Mouse (Mus musculus): ENCODE measurements around the gene Fmo5. TPM values are rescaled to one million over a fixed set of nuclear protein-coding genes. Genes with fewer than 3 reads are reported as not detected.

Gene Fmo5
- 3.3 and 3.5 TPM in 2 replicates for polyA plus RNA-seq (2016; fragmentation: Nextera tagmentation; extraction: Ambion mirVana)

DNA sequence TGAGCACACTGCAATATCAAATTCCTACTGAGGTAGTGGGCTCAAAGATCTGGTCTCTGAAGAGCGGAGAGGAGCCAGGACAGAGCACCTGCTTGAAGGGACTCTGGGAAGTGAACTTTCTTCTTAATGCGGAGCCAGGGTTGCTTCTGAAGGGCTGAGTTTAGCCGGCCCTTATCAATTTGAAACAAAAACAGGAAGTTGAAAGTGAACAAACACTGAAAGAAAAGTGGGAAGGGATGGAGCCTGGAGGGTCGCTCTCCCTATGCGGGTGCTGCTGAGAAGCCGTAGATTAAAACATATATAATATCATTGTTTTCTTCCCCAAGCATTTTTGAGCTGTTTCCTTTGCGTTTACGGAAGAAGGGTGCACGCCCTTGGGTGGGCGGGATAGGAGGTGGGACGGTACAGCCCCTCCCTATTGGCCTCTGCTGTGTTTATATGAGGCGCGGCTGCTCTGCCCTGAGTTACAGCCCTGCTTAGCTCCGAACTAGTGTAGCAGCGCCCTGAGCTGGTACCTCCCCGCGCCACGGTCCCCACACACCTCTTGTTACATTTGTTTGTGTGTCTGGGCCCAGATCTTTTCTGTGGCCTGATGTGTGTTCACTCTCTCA, at the start of gene Fmo5:
Fmo5 (plus strand) TSS at position 414 of the 611 bp plus-strand sequence.
- H3K4me1 ChIP-seq (replicated peaks): peaks cover 8% of the 10 kb centered on the region; the same call in 1 of the 2 replicates
- peak within 1 kb of the TSS; percentile 64 for H3K9ac ChIP-seq
- H3K9me3 ChIP-seq (replicated peaks): no peaks in the 10 kb centered on the region
- peak within 1 kb of the TSS; percentile 70 for H3K4me2 ChIP-seq
- 0 out of 2 replicates have a peak within 1 kb of the TSS, but pooled peaks have one; percentile 30 for H3K27ac ChIP-seq (ENCODE audit: poor library complexity, severe bottlenecking)
- peak; percentile 95 for ATAC-seq (ENCODE audit: insufficient number of reproducible peaks, low FRiP score)
- H3K27me3 ChIP-seq (replicated peaks): no peaks in the 10 kb centered on the region
- 2% methylated on average over 18 of the region's 18 CpGs for WGBS
- peak within 1 kb of the TSS; percentile 63 for H3K4me3 ChIP-seq
- H3K36me3 ChIP-seq: no peaks in the 10 kb centered on the region

DNA sequence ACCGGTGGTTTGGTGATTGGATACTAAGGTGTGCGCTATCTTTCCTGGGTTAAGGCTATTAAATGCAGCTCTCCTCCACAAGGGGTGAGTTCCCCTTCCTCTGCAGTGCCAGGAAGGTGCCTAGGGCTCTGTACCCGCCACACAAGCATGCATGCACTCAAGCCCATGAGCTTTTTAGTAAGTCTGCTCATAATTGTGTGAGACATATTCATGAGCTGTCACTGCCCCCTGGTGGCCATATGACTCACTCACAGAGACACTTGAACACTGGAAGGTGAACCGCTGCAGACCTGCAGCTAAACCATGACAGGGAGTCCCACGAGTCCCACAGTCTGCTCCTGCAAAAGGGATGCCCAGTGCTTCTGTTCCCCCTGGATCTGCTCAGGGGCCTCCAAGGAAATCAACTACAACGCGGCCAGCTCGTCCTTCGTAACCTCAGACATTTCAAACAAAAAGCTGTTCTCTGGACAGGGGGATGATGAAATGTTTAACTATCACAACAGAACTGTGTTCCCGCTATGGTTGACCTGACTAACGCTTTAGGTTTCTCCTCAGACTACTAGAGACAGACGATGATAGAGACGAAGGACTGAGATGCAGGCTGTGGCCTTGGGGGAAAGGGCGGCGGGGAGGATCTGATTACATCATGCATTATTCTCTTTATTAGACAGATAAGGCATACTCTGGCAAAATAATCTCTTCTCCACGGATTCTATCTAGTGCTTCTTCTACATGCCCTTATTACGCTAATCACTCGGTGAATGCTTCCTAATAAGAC, 43.0 kb upstream of the Fmo5 start:
- peaks cover 63% of the 10 kb centered on the region for H3K36me3 ChIP-seq
- H3K27me3 ChIP-seq (replicated peaks): no peaks in the 10 kb centered on the region
- H3K4me2 ChIP-seq: no peak overlapping the region
- ATAC-seq (ENCODE audit: insufficient number of reproducible peaks, low FRiP score): no peak
- H3K9me3 ChIP-seq (replicated peaks): peaks cover 4% of the 10 kb centered on the region; the same call in 1 of the 2 replicates
- H3K27ac ChIP-seq (ENCODE audit: poor library complexity, severe bottlenecking): no peak overlapping the region
- H3K4me1 ChIP-seq (replicated peaks): no peaks in the 10 kb centered on the region
- no peak overlapping the region for H3K9ac ChIP-seq
- WGBS: 67% methylated on average over 18 of the region's 18 CpGs
- H3K4me3 ChIP-seq: no peak overlapping the region

DNA sequence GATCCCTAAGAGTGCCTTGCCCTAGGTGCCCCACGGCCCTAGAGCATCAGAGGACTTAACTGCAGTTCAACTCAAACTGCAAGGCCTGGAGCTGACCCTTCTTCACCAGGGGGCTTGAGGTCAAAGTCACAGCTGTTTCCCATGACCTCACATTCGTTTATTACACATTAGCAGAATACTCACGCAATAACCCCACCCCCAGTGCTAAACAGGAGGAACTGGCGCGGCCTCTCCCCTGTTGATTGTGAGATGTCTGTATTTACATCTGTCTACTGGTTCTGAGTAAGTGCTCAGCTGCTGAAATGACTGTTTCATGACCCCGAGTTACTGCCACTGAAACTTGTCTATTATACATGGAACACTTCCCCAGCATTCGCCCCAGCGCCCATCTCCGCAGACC, 40.9 kb upstream of the Fmo5 start:
- ATAC-seq (ENCODE audit: insufficient number of reproducible peaks, low FRiP score): no peak
- 85% methylated on average over 9 of the region's 9 CpGs for WGBS
- no peaks in the 10 kb centered on the region for H3K4me1 ChIP-seq (replicated peaks)
- H3K36me3 ChIP-seq: peaks cover 60% of the 10 kb centered on the region
- H3K9ac ChIP-seq: no peak overlapping the region
- no peak overlapping the region for H3K4me2 ChIP-seq
- no peaks in the 10 kb centered on the region for H3K27me3 ChIP-seq (replicated peaks)
- no peak overlapping the region for H3K27ac ChIP-seq (ENCODE audit: poor library complexity, severe bottlenecking)
- no peak overlapping the region for H3K4me3 ChIP-seq
- no peaks in the 10 kb centered on the region for H3K9me3 ChIP-seq (replicated peaks)

DNA sequence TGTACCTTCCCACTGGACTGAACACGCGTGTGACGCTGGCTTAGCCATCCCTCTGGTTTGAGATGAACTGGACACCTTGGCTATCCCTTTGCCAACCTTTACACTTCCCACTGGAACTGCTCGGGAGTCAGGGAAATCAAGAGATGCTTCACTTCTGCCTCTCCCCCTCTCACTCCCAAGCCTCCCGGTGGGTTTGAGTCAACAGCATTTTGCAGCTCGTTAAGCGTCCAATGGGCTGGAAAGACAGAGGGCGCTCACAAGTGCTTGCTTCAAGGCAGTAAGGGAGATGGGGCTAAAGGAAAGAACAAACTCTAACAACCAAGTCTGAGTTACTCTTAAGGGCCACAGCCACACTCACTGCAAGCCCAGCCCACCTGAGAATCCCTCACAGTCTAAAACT, 37.9 kb upstream of the Fmo5 start:
- ATAC-seq (ENCODE audit: insufficient number of reproducible peaks, low FRiP score): no peak
- H3K27me3 ChIP-seq (replicated peaks): no peaks in the 10 kb centered on the region
- no peaks in the 10 kb centered on the region for H3K4me1 ChIP-seq (replicated peaks)
- no peak overlapping the region for H3K4me2 ChIP-seq
- no peak overlapping the region for H3K4me3 ChIP-seq
- H3K27ac ChIP-seq (ENCODE audit: poor library complexity, severe bottlenecking): no peak overlapping the region
- no peak overlapping the region for H3K9ac ChIP-seq
- peaks cover 59% of the 10 kb centered on the region for H3K36me3 ChIP-seq
- no peaks in the 10 kb centered on the region for H3K9me3 ChIP-seq (replicated peaks)
- WGBS: 71% methylated on average over 8 of the region's 8 CpGs

DNA sequence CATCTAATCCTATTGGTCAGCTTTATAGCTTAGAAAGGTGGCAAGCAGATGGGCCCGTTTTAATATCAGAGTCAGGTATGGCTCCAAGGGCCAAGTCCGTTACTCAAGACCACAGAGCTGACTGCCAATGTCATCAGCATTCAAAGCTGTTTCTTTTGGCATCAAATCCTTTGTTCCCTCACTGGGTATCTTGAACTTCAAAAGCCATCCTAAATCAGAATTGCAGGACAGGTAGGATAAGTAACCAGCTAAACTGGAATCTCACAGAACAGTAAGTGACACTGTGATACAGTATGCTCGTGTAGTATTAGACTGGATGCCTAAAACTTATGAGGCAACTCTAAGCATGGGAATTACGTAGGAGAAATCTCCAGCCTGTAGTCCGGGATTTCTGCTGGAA, 35.5 kb upstream of the Fmo5 start:
- H3K36me3 ChIP-seq: peaks cover 42% of the 10 kb centered on the region
- H3K4me1 ChIP-seq (replicated peaks): no peaks in the 10 kb centered on the region
- H3K4me2 ChIP-seq: no peak overlapping the region
- 89% methylated on average over 5 of the region's 5 CpGs for WGBS
- no peak overlapping the region for H3K9ac ChIP-seq
- H3K27ac ChIP-seq (ENCODE audit: poor library complexity, severe bottlenecking): no peak overlapping the region
- H3K27me3 ChIP-seq (replicated peaks): no peaks in the 10 kb centered on the region
- ATAC-seq (ENCODE audit: insufficient number of reproducible peaks, low FRiP score): no peak
- H3K9me3 ChIP-seq (replicated peaks): no peaks in the 10 kb centered on the region
- no peak overlapping the region for H3K4me3 ChIP-seq

DNA sequence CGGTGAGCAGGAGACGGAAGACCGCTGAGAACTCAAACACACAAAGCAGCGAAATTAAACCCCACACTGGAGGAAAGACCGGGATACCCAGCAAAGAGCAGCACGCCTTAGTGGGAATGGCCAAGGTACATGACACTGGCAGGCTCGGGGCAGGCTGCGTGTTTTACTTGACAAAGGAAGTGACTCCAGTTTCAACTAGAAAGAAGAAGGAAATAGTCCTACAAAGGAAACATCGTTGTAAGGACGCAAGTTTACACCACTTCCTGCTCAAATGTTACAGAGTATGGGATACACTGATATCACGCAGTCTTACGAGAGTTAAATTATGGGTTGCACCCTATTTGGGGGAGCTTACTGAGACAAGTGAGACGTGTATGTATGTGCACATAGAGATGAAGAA, 34.5 kb upstream of the Fmo5 start:
- H3K27ac ChIP-seq (ENCODE audit: poor library complexity, severe bottlenecking): no peak overlapping the region
- no peaks in the 10 kb centered on the region for H3K4me1 ChIP-seq (replicated peaks)
- H3K4me3 ChIP-seq: no peak overlapping the region
- H3K36me3 ChIP-seq: peaks cover 44% of the 10 kb centered on the region
- WGBS: 84% methylated on average over 13 of the region's 13 CpGs
- no peak overlapping the region for H3K9ac ChIP-seq
- H3K4me2 ChIP-seq: no peak overlapping the region
- no peaks in the 10 kb centered on the region for H3K9me3 ChIP-seq (replicated peaks)
- no peak for ATAC-seq (ENCODE audit: insufficient number of reproducible peaks, low FRiP score)
- H3K27me3 ChIP-seq (replicated peaks): no peaks in the 10 kb centered on the region

DNA sequence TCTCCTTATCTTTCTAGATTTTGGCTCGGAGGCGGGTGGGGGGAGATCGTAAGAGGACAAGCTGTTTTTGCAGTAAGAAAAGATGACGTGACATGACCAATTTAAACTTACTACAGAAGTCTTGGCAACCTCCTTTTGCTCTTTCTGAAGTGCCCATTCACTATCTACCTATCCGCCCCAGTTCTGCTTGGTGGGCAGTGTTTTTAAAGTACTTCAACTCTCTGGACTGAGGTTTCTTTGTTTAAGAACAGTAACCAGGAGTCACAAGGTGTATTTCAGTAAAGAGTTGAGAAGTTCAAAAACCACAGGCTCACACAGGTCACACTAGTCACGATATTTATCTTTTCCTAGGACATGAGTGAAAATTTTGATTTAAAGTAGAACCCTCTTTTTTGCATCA, 33.5 kb upstream of the Fmo5 start:
- no peak overlapping the region for H3K9ac ChIP-seq
- H3K4me2 ChIP-seq: no peak overlapping the region
- H3K27ac ChIP-seq (ENCODE audit: poor library complexity, severe bottlenecking): no peak overlapping the region
- no peaks in the 10 kb centered on the region for H3K4me1 ChIP-seq (replicated peaks)
- H3K36me3 ChIP-seq: peaks cover 43% of the 10 kb centered on the region
- H3K27me3 ChIP-seq (replicated peaks): no peaks in the 10 kb centered on the region
- no peaks in the 10 kb centered on the region for H3K9me3 ChIP-seq (replicated peaks)
- H3K4me3 ChIP-seq: no peak overlapping the region
- WGBS: 70% methylated on average over 6 of the region's 6 CpGs
- no peak for ATAC-seq (ENCODE audit: insufficient number of reproducible peaks, low FRiP score)

DNA sequence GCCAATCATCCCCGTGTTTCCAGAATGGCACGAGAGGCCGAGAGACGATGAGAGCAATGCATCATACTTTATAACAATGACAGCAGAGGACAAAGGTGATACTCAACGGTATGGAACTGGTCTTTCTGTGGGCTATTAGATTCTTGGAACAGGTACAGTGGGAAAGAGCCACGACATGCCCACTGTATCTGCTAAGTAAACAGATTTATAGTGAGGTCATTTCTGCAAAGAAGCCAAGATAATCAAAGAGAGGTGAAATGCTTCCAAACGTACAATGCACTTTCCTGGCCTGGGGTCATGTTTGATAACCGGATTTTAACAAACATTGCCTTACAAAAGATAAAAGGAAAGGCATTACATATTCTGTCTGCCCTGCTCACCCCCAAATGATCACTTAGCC, 31.8 kb upstream of the Fmo5 start:
- H3K4me1 ChIP-seq (replicated peaks): no peaks in the 10 kb centered on the region
- H3K9ac ChIP-seq: no peak overlapping the region
- H3K27me3 ChIP-seq (replicated peaks): no peaks in the 10 kb centered on the region
- H3K4me3 ChIP-seq: no peak overlapping the region
- 63% methylated on average over 8 of the region's 8 CpGs for WGBS
- H3K36me3 ChIP-seq: peaks cover 43% of the 10 kb centered on the region
- no peak for ATAC-seq (ENCODE audit: insufficient number of reproducible peaks, low FRiP score)
- H3K9me3 ChIP-seq (replicated peaks): no peaks in the 10 kb centered on the region
- no peak overlapping the region for H3K27ac ChIP-seq (ENCODE audit: poor library complexity, severe bottlenecking)
- H3K4me2 ChIP-seq: no peak overlapping the region

DNA sequence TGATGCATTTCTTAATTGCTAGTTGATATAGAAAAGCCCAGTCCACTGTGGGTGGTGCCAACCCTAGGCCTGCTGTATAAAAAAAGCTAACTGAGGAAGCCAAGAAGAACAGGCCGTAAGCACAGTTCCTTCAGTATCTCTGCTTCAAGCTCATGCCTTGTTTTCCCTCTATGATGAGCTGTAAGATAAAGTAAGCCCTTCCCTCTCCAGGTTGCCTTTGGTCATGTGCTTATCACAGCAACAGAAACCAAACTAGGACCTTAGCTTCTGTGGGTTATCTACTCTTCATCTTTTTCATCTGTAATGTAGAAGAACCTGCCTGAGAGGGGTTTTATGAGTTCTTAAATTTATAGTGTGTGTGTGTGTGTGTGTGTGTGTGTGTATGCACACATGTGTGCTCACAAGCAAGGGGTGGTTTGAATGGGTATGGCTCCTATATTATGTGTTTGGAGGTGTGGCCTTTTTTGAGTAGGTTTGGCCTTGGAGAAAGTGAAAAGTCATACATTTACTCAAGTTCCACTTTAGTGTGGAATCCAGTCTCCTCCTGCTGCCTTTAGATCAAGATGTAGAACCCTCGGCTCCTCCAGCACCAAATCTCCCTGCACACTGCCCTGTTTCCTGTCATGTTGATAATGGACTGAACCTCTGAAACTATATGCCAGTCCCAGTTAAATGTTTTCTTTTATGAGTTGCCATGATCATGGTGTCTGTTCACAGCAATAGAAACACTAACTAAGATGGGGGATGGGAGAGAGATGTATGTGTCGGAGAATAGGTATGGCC, 28.4 kb upstream of the Fmo5 start:
- Histone ChIP-seq H3K9me3 (replicated peaks) (no peaks in the 10 kb centered on the region), H3K4me1 (replicated peaks) (no peaks in the 10 kb centered on the region), H3K4me2 (no peak overlapping the region), H3K36me3 (peaks cover 37% of the 10 kb centered on the region), H3K27me3 (replicated peaks) (no peaks in the 10 kb centered on the region), H3K4me3 (no peak overlapping the region), H3K9ac (no peak overlapping the region), H3K27ac (ENCODE audit: poor library complexity, severe bottlenecking) (no peak overlapping the region)
- no peak for ATAC-seq (ENCODE audit: insufficient number of reproducible peaks, low FRiP score)
- WGBS: 74% methylated on average over 3 of the region's 3 CpGs

DNA sequence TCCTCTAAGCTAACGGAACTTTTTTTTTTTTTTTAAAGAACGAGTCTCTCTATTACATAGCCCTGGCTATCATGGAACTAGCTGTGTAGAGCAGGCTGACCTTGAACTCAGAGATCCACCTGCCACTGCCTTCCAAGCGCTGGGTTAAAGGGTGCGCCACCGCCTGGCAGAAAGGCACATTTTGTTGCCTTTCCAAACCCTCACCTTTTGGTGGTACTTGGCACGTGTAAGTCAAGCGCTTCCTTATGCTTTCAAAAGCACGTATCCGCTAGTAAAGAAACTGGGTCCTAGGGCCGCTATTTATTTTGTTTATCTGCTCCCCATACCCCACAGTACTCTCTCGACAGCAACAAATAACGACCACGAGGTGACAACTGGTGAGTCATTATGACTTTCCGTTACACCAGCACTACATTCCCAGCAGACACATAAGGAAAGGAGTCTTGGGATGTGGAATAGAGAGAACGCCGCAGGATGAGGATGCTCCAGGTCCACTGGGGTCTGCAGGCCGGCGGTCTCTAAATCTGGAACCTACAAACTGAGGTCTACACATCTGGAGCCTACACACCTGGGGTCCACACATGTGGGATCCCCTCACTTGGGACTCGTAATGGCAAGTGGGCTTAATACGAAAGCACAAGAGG, 19.3 kb upstream of the Fmo5 start:
- H3K9me3 ChIP-seq (replicated peaks): no peaks in the 10 kb centered on the region
- peak overlapping the region; percentile 86 for H3K4me2 ChIP-seq
- H3K27me3 ChIP-seq (replicated peaks): 0 out of 2 replicates have a peak, but pooled peaks cover 3% of the 10 kb centered on the region
- H3K4me3 ChIP-seq: peak overlapping the region; percentile 68
- peak overlapping the region; percentile 82 for H3K9ac ChIP-seq
- peaks cover 11% of the 10 kb centered on the region; the same call in 1 of the 2 replicates for H3K4me1 ChIP-seq (replicated peaks)
- H3K27ac ChIP-seq (ENCODE audit: poor library complexity, severe bottlenecking): peak overlapping the region; percentile 83
- ATAC-seq (ENCODE audit: insufficient number of reproducible peaks, low FRiP score): peak; percentile 47
- WGBS: 3% methylated on average over 20 of the region's 20 CpGs
- no peaks in the 10 kb centered on the region for H3K36me3 ChIP-seq
